Mouse (Mus musculus) C2C12 (cell line): Measurements from ENCODE around the gene Psd.

Experiments
- CTCF ChIP-seq: IDR thresholded peaks from one replicate; pipeline ENCODE4 v1.5.1; 2011; ENCODE audit not compliant: control insufficient read depth, insufficient read depth, insufficient read length
- FOSL1 ChIP-seq: IDR thresholded peaks from one replicate; pipeline ENCODE4 v1.8.0; 2011; ENCODE audit warnings: mild to moderate bottlenecking, low read length; ENCODE audit not compliant: poor library complexity, insufficient read depth, severe bottlenecking
- MAX ChIP-seq: IDR thresholded peaks from one replicate; pipeline ENCODE4 v1.6.1; 2011; ENCODE audit warnings: mild to moderate bottlenecking, control low read depth
- USF1 ChIP-seq: IDR thresholded peaks from one replicate; pipeline ENCODE4 v1.6.1; 2011; ENCODE audit warnings: low read depth, mild to moderate bottlenecking, control low read depth, moderate library complexity

DNA sequence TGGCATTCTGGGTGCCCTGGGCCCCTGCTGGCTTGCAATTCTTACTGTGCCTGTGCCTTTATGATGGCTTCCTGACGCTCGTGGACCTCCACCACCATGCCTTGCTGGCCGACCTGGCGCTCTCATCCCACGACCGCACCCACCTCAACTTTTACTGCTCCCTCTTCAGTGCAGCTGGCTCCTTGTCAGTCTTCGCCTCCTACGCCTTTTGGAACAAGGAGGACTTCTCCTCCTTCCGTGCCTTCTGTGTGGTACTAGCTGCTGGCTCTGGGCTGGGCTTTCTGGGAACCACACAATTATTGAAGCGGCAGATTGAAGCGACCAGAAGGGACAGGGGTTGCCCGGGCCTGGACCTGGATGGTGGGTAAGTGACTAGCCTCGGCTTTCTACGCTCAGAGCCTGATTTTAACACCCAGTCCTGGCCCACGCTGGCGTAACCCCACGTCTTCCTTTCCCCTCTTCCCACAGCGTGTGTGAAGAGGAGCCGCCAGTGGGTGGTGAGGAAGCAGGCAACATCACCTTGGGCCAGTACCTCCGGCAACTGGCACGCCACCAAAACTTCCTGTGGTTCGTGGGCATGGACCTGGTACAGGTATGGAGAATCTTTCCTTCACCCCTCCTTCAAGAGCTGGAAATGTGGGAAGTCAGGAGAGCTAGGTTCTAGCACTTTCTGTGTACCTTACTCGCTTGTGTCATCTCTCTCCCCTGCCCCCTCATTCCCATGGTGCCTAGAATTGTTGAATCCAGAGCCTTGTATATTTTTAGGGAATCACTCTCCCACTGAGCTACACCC, 41.0 kb upstream of the Psd start:
- TF ChIP-seq CTCF (no peak), MAX (no peak), USF1 (no peak), FOSL1 (no peak)
